Mouse (Mus musculus): ENCODE data around the gene Crxos. TPM values are rescaled to one million over a fixed set of nuclear protein-coding genes. Genes with fewer than 3 reads are reported as not detected.

Gene Crxos
- polyA plus RNA-seq, 1 experiment from 2014 or later: not detected

- Histone ChIP-seq H3K27ac (no peak overlapping the region), H3K4me2 (replicated peaks) (no peak overlapping the region), H3K4me1 (peaks cover 6% of the 10 kb centered on the region), H3K4me3 (no peak overlapping the region), H3K27me3 (replicated peaks) (no peaks in the 10 kb centered on the region), H3K9me3 (no peaks in the 10 kb centered on the region), H3K36me3 (no peaks in the 10 kb centered on the region), H3K9ac (no peak overlapping the region)
- WGBS: 88% methylated on average over 15 of the region's 15 CpGs
- ATAC-seq (ENCODE audit: low FRiP score, low read depth): no peak
These were observed 67.6 kb downstream of the Crxos start for GRCm38 (mm10) chr7:15950008-15950407.

DNA sequence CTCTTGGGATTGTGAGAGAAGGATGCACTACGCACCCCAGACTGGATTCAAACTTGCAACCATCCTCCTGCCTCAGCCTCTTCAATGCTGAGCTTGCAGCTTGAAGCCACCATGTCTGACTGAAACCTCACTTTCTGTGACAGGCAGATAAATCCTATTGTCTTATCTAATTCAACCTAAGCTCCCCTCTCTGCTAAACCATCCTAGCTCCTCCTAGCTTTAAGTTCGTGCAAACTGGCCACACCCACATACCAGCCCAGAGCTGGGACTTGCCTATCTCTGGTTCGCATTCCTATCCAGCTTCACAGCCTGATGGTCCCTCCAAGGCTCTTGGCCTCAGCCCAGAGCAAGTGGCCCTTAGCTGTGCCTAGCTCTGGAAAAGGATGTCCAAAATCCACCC lies 70.0 kb downstream of the Crxos start:
- H3K36me3 ChIP-seq: no peaks in the 10 kb centered on the region
- H3K4me2 ChIP-seq (replicated peaks): no peak overlapping the region
- ATAC-seq (ENCODE audit: low FRiP score, low read depth): no peak
- WGBS: 78% methylated on average over 3 of the region's 3 CpGs
- no peak overlapping the region for H3K9ac ChIP-seq
- H3K4me3 ChIP-seq: no peak overlapping the region
- no peak overlapping the region for H3K27ac ChIP-seq
- H3K9me3 ChIP-seq: no peaks in the 10 kb centered on the region
- 0 out of 2 replicates have a peak, but pooled peaks cover 4% of the 10 kb centered on the region for H3K4me1 ChIP-seq
- no peaks in the 10 kb centered on the region for H3K27me3 ChIP-seq (replicated peaks)

Other genes with a start within 250 kb of the Crxos start
- not detected in 2 replicates for gene Obox3, start 242.7 kb upstream of the Crxos start, polyA plus RNA-seq (2016; fragmentation: Nextera tagmentation; extraction: Ambion mirVana)
- not detected in 2 replicates for gene Obox5, start 132.5 kb upstream of the Crxos start, polyA plus RNA-seq (2016; fragmentation: Nextera tagmentation; extraction: Ambion mirVana)
- gene Obox6, start 42.9 kb upstream of the Crxos start, polyA plus RNA-seq (2016; fragmentation: Nextera tagmentation; extraction: Ambion mirVana): not detected in 2 replicates
- gene Crx, start 2.6 kb upstream of the Crxos start, polyA plus RNA-seq (2016; fragmentation: Nextera tagmentation; extraction: Ambion mirVana): not detected in 2 replicates
- 1,130 and 1,196 TPM in 2 replicates for gene Selenow, start 39.8 kb downstream of the Crxos start, polyA plus RNA-seq (2016; fragmentation: Nextera tagmentation; extraction: Ambion mirVana)
- gene Nop53, start 63.5 kb downstream of the Crxos start, polyA plus RNA-seq (2016; fragmentation: Nextera tagmentation; extraction: Ambion mirVana): 157 and 169 TPM in 2 replicates
- 9.2 and 12.1 TPM in 2 replicates for gene Ehd2, start 85.0 kb downstream of the Crxos start, polyA plus RNA-seq (2016; fragmentation: Nextera tagmentation; extraction: Ambion mirVana)
- 10.1 and 10.7 TPM in 2 replicates for gene Bicra, start 165.3 kb downstream of the Crxos start, polyA plus RNA-seq (2016; fragmentation: Nextera tagmentation; extraction: Ambion mirVana)
- gene Zfp541, start 179.2 kb downstream of the Crxos start, polyA plus RNA-seq (2016; fragmentation: Nextera tagmentation; extraction: Ambion mirVana): 0.05 TPM in 1 of 2 replicates, not detected in the other
- gene Napa, start 215.8 kb downstream of the Crxos start, polyA plus RNA-seq (2016; fragmentation: Nextera tagmentation; extraction: Ambion mirVana): 186 and 216 TPM in 2 replicates
- gene Kptn, start 237.3 kb downstream of the Crxos start, polyA plus RNA-seq (2016; fragmentation: Nextera tagmentation; extraction: Ambion mirVana): 29.6 and 32.9 TPM in 2 replicates
- 1.2 and 1.8 TPM in 2 replicates for gene Slc8a2, start 247.2 kb downstream of the Crxos start, polyA plus RNA-seq (2016; fragmentation: Nextera tagmentation; extraction: Ambion mirVana)

All from neural tube, embryonic 12.5 days (tissue).